Mouse (Mus musculus): Measurements from ENCODE around the gene Pi4k2b. TPM values are rescaled to one million over a fixed set of nuclear protein-coding genes. Genes with fewer than 3 reads are reported as not detected.

The Pi4k2b gene
- polyA plus RNA-seq, 1 experiment = 8.8 TPM

DNA sequence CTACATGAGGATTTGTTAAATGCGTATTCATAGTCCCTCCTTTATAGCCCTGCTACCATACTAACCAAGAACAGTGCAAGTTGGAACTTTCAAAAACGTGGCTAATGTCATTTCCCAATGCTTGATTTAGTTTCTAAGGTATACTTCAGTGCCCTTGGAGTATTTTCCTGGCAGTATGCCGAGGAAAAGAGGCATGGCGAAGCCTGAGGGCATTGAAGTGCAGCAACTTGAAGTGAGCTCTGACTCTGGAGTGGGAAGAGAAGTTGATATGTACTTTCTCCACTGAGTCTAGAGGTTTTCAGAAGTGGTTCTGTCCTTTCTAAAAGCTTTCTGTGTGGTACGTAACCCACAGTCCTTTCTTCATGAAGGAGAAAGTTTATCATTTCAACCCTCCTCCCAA lies 7.4 kb downstream of the Pi4k2b start:
- Histone ChIP-seq H3ac (ENCODE audit: control insufficient read depth, insufficient read length) (no peak overlapping the region), H3K36me3 (ENCODE audit: control insufficient read depth, insufficient read depth) (peaks cover 5% of the 10 kb centered on the region), H3K27me3 (ENCODE audit: control insufficient read depth, insufficient read depth, insufficient read length) (no peaks in the 10 kb centered on the region), H3K4me2 (ENCODE audit: low read depth) (no peak overlapping the region), H3K79me2 (ENCODE audit: control insufficient read depth, insufficient read depth) (peaks cover 61% of the 10 kb centered on the region), H3K4me3 (no peak overlapping the region)
- no peak for TF ChIP-seq CEBPB (IDR thresholded peaks at IDR 0.05; ENCODE audit: insufficient read depth, poor library complexity, severe bottlenecking)
- TF ChIP-seq REST (IDR thresholded peaks at IDR 0.05; ENCODE audit: insufficient read depth, insufficient read length) = no peak

DNA sequence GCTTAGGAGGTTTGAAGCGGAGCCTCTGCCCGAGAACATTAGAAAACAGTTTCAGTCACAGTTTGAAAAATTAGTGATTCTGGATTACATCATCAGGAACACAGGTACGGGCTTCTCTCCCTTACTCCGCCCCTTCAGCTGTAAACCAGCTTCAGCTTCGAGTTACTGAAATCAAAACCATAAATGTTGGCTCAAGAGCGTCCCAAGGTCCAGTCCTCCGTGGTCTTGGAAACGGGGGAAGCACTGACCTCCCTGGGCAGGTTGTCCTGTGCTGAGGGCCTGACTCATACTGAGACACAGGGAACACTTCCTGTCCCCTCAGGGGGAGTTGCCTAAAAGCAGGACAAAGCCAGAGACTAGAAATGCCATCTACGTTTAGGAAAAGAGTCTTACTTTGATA lies 11.8 kb downstream of the Pi4k2b start:
- TF ChIP-seq CEBPB (IDR thresholded peaks at IDR 0.05; ENCODE audit: insufficient read depth, poor library complexity, severe bottlenecking) (no peak), MYOD1 (IDR thresholded peaks at IDR 0.05; ENCODE audit: control insufficient read depth in 1 of 3, insufficient read length in 2 of 3, low read depth in 2 of 3) (no peak), POLR2A (IDR thresholded peaks at IDR 0.05; ENCODE audit: insufficient read length, low read depth) (no peak), TCF12 (IDR thresholded peaks at IDR 0.05; ENCODE audit: insufficient read depth, poor library complexity, severe bottlenecking) (no peak), USF1 (IDR thresholded peaks at IDR 0.05; ENCODE audit: low read depth) (no peak), MAX (IDR thresholded peaks at IDR 0.05; ENCODE audit: low read depth) (no peak), MYOG (IDR thresholded peaks at IDR 0.05; ENCODE audit: control insufficient read depth in 1 of 3, insufficient read depth in 1 of 3, insufficient read length in 2 of 3, low read depth in 2 of 3) (no peak), SRF (IDR thresholded peaks at IDR 0.05; ENCODE audit: control insufficient read depth, insufficient read length, low read depth) (no peak), E2F4 (IDR thresholded peaks at IDR 0.05; ENCODE audit: insufficient read depth) (no peak), TCF3 (IDR thresholded peaks at IDR 0.05; ENCODE audit: insufficient read length, low read depth) (no peak)
- Histone ChIP-seq H3K27me3 (ENCODE audit: control insufficient read depth, insufficient read depth, insufficient read length) (no peaks in the 10 kb centered on the region), H3K79me2 (ENCODE audit: control insufficient read depth, insufficient read depth) (peaks cover 26% of the 10 kb centered on the region), H3ac (ENCODE audit: control insufficient read depth, insufficient read length) (no peak overlapping the region), H3K4me2 (ENCODE audit: low read depth) (no peak overlapping the region), H3K36me3 (ENCODE audit: control insufficient read depth, insufficient read depth) (peaks cover 5% of the 10 kb centered on the region), H3K4me3 (no peak overlapping the region)

DNA sequence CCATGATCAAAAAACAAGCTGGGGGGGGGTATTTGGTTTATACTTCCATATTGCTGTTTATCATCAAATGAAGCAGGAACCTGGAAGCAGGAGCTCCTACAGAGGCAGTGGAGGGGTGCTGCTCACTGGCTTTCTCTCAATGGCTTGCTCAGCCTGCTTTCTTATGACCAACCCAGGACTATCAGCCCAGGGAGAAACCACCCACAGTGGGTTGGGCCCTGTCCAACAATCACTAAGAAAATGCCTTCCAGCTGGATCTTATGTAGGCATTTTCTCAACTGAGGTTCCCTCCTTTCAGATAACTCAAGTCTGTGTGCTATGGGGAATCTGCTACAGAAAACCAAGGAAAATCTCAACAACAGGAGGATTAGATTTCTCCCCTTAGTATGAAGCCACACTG lies 12.8 kb downstream of the Pi4k2b start:
- no peak overlapping the region for H3K4me3 ChIP-seq
- no peak overlapping the region for H3ac ChIP-seq (ENCODE audit: control insufficient read depth, insufficient read length)
- H3K4me2 ChIP-seq (ENCODE audit: low read depth) = no peak overlapping the region
- no peaks in the 10 kb centered on the region for H3K27me3 ChIP-seq (ENCODE audit: control insufficient read depth, insufficient read depth, insufficient read length)
- H3K36me3 ChIP-seq (ENCODE audit: control insufficient read depth, insufficient read depth) = peaks cover 5% of the 10 kb centered on the region
- TF ChIP-seq MAX (IDR thresholded peaks at IDR 0.05; ENCODE audit: low read depth) (no peak), MYOG (IDR thresholded peaks at IDR 0.05; ENCODE audit: control insufficient read depth in 1 of 3, insufficient read depth in 1 of 3, insufficient read length in 2 of 3, low read depth in 2 of 3) (no peak), REST (IDR thresholded peaks at IDR 0.05; ENCODE audit: insufficient read depth, insufficient read length) (no peak), POLR2A (IDR thresholded peaks at IDR 0.05; ENCODE audit: insufficient read length, low read depth) (no peak)
- H3K79me2 ChIP-seq (ENCODE audit: control insufficient read depth, insufficient read depth) = peaks cover 16% of the 10 kb centered on the region

DNA sequence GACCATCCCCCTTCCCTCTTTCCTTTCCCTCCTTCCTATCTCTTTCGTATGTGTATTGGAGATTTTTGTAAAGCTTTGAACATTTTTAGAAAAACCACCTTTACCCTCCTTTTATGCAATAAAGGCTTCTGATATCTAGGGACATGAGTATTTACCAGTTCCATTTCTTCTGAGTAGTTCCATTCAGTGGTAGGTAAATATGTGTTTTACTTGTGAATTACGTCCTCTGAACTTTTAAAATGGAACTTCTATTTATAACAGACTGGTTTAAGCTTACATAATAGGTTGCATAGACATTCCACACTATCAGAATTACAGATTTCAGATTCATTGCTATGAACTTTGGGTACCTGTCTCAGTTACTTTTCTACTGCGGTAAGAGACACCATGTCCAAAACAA lies 14.0 kb downstream of the Pi4k2b start:
- no peak overlapping the region for H3K4me2 ChIP-seq (ENCODE audit: low read depth)
- TF ChIP-seq E2F4 (IDR thresholded peaks at IDR 0.05; ENCODE audit: insufficient read depth) = no peak
- no peak for TF ChIP-seq POLR2AphosphoS2 (IDR thresholded peaks at IDR 0.05; ENCODE audit: insufficient read length, low read depth)
- no peak for TF ChIP-seq REST (IDR thresholded peaks at IDR 0.05; ENCODE audit: insufficient read depth, insufficient read length)
- TF ChIP-seq CEBPB (IDR thresholded peaks at IDR 0.05; ENCODE audit: insufficient read depth, poor library complexity, severe bottlenecking) = no peak
- TF ChIP-seq MAX (IDR thresholded peaks at IDR 0.05; ENCODE audit: low read depth) = no peak
- no peak for TF ChIP-seq USF1 (IDR thresholded peaks at IDR 0.05; ENCODE audit: low read depth)
- TF ChIP-seq MYOG (IDR thresholded peaks at IDR 0.05; ENCODE audit: control insufficient read depth in 1 of 3, insufficient read depth in 1 of 3, insufficient read length in 2 of 3, low read depth in 2 of 3) = no peak
- TF ChIP-seq SRF (IDR thresholded peaks at IDR 0.05; ENCODE audit: control insufficient read depth, insufficient read length, low read depth) = no peak
- no peak for TF ChIP-seq TCF3 (IDR thresholded peaks at IDR 0.05; ENCODE audit: insufficient read length, low read depth)
- TF ChIP-seq TCF12 (IDR thresholded peaks at IDR 0.05; ENCODE audit: insufficient read depth, poor library complexity, severe bottlenecking) = no peak
- TF ChIP-seq MYOD1 (IDR thresholded peaks at IDR 0.05; ENCODE audit: control insufficient read depth in 1 of 3, insufficient read length in 2 of 3, low read depth in 2 of 3) = no peak
- TF ChIP-seq POLR2A (IDR thresholded peaks at IDR 0.05; ENCODE audit: insufficient read length, low read depth) = no peak
- no peak overlapping the region for H3K4me3 ChIP-seq

DNA sequence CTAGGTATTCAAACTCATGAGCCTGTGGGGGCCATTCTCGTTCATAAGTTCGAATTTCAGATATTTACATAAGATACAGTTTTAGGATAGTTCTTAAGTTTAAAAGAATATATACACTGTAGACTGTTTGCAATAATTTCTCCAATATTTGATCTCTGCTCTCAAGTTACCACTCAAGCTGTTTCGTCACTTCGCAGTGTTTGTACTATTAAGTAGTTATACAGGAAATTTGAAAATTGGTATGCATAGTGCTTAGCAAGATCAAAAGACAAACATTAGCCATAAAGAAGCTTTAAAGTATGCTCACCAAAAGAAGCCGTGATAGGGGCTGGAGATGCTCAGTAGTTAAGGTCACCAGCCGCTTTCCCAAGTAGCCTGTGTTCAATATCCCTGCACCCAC lies 14.6 kb downstream of the Pi4k2b start:
- peaks cover 6% of the 10 kb centered on the region for H3K79me2 ChIP-seq (ENCODE audit: control insufficient read depth, insufficient read depth)
- H3ac ChIP-seq (ENCODE audit: control insufficient read depth, insufficient read length) = no peak overlapping the region
- no peak overlapping the region for H3K4me3 ChIP-seq
- H3K4me2 ChIP-seq (ENCODE audit: low read depth) = no peak overlapping the region
- H3K36me3 ChIP-seq (ENCODE audit: control insufficient read depth, insufficient read depth) = peaks cover 5% of the 10 kb centered on the region
- TF ChIP-seq E2F4 (IDR thresholded peaks at IDR 0.05; ENCODE audit: insufficient read depth) (no peak), MAX (IDR thresholded peaks at IDR 0.05; ENCODE audit: low read depth) (no peak)
- no peaks in the 10 kb centered on the region for H3K27me3 ChIP-seq (ENCODE audit: control insufficient read depth, insufficient read depth, insufficient read length)

More for the DNA sequence above, 14.0 kb downstream of the Pi4k2b start:
- Histone ChIP-seq H3K79me2 (ENCODE audit: control insufficient read depth, insufficient read depth) (peaks cover 6% of the 10 kb centered on the region), H3K36me3 (ENCODE audit: control insufficient read depth, insufficient read depth) (peaks cover 5% of the 10 kb centered on the region), H3K27me3 (ENCODE audit: control insufficient read depth, insufficient read depth, insufficient read length) (no peaks in the 10 kb centered on the region), H3ac (ENCODE audit: control insufficient read depth, insufficient read length) (no peak overlapping the region)

DNA sequence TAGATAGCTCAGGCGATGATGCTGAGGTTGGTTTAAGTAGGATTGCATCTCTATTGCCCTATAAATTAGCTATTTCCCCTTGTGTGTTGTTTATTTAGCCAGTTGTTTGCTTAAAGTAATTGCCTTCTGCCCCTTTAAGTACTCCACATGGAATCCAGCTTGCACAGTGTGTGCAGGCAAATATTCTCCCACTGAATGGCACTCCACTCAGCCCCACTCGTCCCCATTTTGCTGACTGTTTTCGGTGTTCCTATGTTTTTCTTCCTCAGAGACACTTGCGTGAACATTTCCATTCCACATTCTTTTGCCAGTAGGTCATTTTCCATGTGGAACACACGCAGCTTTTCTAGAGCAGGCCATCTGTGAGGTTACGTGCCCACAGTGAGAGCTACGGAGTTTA lies 21.2 kb downstream of the Pi4k2b start:
- peaks cover 4% of the 10 kb centered on the region for H3K36me3 ChIP-seq (ENCODE audit: control insufficient read depth, insufficient read depth)
- no peaks in the 10 kb centered on the region for H3K27me3 ChIP-seq (ENCODE audit: control insufficient read depth, insufficient read depth, insufficient read length)
- no peak overlapping the region for H3K4me2 ChIP-seq (ENCODE audit: low read depth)
- no peaks in the 10 kb centered on the region for H3K79me2 ChIP-seq (ENCODE audit: control insufficient read depth, insufficient read depth)
- no peak overlapping the region for H3ac ChIP-seq (ENCODE audit: control insufficient read depth, insufficient read length)
- no peak overlapping the region for H3K4me3 ChIP-seq
- TF ChIP-seq CEBPB (IDR thresholded peaks at IDR 0.05; ENCODE audit: insufficient read depth, poor library complexity, severe bottlenecking) (no peak), TCF12 (IDR thresholded peaks at IDR 0.05; ENCODE audit: insufficient read depth, poor library complexity, severe bottlenecking) (no peak), MYOG (IDR thresholded peaks at IDR 0.05; ENCODE audit: control insufficient read depth in 1 of 3, insufficient read depth in 1 of 3, insufficient read length in 2 of 3, low read depth in 2 of 3) (no peak)
